Mouse (Mus musculus) cortical plate, adult 2 months (tissue): Measurements from ENCODE around the gene Glrx.

Experiments
- CTCF ChIP-seq: fragments of 200-500 bp; IDR thresholded peaks from 2 replicates; pipeline ENCODE4 v1.5.1; 2011; ENCODE audit warnings: mild to moderate bottlenecking, control low read depth, low read length; ENCODE audit not compliant: insufficient read depth; ENCODE audit errors: extremely low read depth
- POLR2A ChIP-seq: fragments of 200-500 bp; IDR thresholded peaks from 2 replicates; pipeline ENCODE4 v1.6.1; 2011; ENCODE audit warnings: mild to moderate bottlenecking, low read length, control low read depth; ENCODE audit not compliant: insufficient read depth; ENCODE audit errors: extremely low read depth

DNA sequence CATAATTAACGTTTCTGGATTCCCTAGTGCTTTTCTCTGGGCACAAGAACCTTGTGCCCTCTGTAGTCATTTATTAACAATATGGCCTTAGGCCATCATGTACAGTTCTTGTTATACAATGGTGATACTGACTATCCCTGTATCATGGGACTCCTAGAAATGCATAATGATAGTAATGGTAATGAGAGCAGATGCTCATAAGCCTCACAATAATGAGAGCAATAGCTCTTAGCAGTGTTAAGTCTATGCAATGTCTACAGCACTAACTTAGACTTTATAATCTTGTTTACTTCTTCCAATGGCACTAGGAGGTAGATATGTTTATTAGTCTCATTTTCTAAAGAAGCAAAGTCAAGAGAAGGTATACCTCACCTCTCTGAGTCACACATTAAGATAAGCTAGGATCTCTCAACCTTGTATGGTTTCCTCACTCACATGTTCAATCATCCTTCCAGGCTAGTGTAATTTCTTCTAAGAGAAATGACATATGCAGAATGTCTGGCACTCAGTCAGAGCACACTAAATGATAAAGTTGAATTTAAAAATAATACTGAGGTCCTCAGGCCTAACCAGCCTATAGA, 19.7 kb downstream of the Glrx start:
- TF ChIP-seq CTCF (no peak), POLR2A (no peak)
